Mouse (Mus musculus) liver, embryonic 15.5 days (tissue): ENCODE measurements around the gene Foxo1. TPM values are rescaled to one million over a fixed set of nuclear protein-coding genes. Genes with fewer than 3 reads are reported as not detected.

Source experiments
- ATAC-seq: fragments of 200-750 bp; cut with Nextera tagmentation; 2 replicates; pipeline ENCODE4 v1.8.0; 2017; ENCODE audit warnings: moderate number of reproducible peaks, mild to moderate bottlenecking, moderate library complexity; ENCODE audit not compliant: insufficient read depth
- H3K27ac ChIP-seq: fragments of 300-500 bp; sonication (generic); replicated peaks from 2 replicates; pipeline ENCODE4 v1.5.1; 2015; ENCODE audit warnings: mild to moderate bottlenecking, inconsistent platforms
- H3K27me3 ChIP-seq: fragments of 300-500 bp; sonication (generic); 2 replicates; pipeline ENCODE4 v1.6.1; 2015; ENCODE audit warnings: mild to moderate bottlenecking, inconsistent platforms
- H3K36me3 ChIP-seq: fragments of 300-500 bp; sonication (generic); replicated peaks from 2 replicates; pipeline ENCODE4 v1.6.1; 2015; ENCODE audit warnings: moderate library complexity, mild to moderate bottlenecking, inconsistent platforms
- H3K4me1 ChIP-seq: fragments of 300-500 bp; sonication (generic); replicated peaks from 2 replicates; pipeline ENCODE4 v1.6.1; 2015; ENCODE audit warnings: inconsistent platforms
- H3K4me2 ChIP-seq: fragments of 300-500 bp; sonication (generic); 2 replicates; pipeline ENCODE4 v1.6.1; 2015; ENCODE audit warnings: moderate library complexity, mild to moderate bottlenecking, inconsistent platforms
- H3K4me3 ChIP-seq: fragments of 300-500 bp; sonication (generic); replicated peaks from 2 replicates; pipeline ENCODE4 v1.5.1; 2015; ENCODE audit warnings: mild to moderate bottlenecking, inconsistent platforms
- H3K9ac ChIP-seq: fragments of 300-500 bp; sonication (generic); 2 replicates; pipeline ENCODE4 v1.6.1; 2015; ENCODE audit warnings: moderate library complexity, mild to moderate bottlenecking, inconsistent platforms
- H3K9me3 ChIP-seq: fragments of 300-500 bp; sonication (generic); replicated peaks from 2 replicates; pipeline ENCODE4 v1.6.1; 2016; ENCODE audit warnings: inconsistent platforms
- WGBS: fragments of 180-500 bp; shearing (Covaris S2); methylation state at CpG from one replicate; pipeline ENCODE4 v1.1.7; 2015; ENCODE audit warnings: mixed read lengths; ENCODE audit not compliant: insufficient replicate concordance; 5-methylcytosine and 5-hydroxymethylcytosine counted together
- polyA plus RNA-seq: library from polyadenylated mRNA; unstranded; fragments of >200 nt; fragmentation: Nextera tagmentation; extraction: Ambion mirVana; gene quantifications from 2 replicates; pipeline ENCODE4 v1.2.1, GENCODE M21; 2015

The Foxo1 gene
- polyA plus RNA-seq, 1 experiment from 2014 or later: 1.7 TPM

DNA sequence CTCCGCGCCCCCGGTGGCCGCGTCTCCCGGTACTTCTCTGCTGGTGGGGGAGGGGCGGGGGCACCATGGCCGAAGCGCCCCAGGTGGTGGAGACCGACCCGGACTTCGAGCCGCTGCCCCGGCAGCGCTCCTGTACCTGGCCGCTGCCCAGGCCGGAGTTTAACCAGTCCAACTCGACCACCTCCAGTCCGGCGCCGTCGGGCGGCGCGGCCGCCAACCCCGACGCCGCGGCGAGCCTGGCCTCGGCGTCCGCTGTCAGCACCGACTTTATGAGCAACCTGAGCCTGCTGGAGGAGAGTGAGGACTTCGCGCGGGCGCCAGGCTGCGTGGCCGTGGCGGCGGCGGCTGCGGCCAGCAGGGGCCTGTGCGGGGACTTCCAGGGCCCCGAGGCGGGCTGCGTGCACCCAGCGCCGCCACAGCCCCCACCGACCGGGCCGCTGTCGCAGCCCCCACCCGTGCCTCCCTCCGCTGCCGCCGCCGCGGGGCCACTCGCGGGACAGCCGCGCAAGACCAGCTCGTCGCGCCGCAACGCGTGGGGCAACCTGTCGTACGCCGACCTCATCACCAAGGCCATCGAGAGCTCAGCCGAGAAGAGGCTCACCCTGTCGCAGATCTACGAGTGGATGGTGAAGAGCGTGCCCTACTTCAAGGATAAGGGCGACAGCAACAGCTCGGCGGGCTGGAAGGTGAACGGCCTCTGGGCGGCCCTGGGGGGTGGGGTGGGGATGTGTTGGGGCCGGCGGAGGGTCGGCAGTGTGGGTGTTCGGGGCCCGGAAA is 789 bp downstream of the Foxo1 start:
- H3K4me1 ChIP-seq: peaks cover 34% of the 10 kb centered on the region
- H3K36me3 ChIP-seq: no peaks in the 10 kb centered on the region
- H3K4me3 ChIP-seq: peak overlapping the region; percentile 73
- peak overlapping the region; percentile 67 for H3K9ac ChIP-seq
- no peaks in the 10 kb centered on the region for H3K9me3 ChIP-seq
- peak; percentile 17; the same call in 1 of the 2 replicates for ATAC-seq
- peaks cover 77% of the 10 kb centered on the region for H3K27me3 ChIP-seq
- WGBS: under 1% methylated on average over 87 of the region's 89 CpGs
- peak overlapping the region; percentile 97 for H3K4me2 ChIP-seq
- H3K27ac ChIP-seq: peak overlapping the region; percentile 80

DNA sequence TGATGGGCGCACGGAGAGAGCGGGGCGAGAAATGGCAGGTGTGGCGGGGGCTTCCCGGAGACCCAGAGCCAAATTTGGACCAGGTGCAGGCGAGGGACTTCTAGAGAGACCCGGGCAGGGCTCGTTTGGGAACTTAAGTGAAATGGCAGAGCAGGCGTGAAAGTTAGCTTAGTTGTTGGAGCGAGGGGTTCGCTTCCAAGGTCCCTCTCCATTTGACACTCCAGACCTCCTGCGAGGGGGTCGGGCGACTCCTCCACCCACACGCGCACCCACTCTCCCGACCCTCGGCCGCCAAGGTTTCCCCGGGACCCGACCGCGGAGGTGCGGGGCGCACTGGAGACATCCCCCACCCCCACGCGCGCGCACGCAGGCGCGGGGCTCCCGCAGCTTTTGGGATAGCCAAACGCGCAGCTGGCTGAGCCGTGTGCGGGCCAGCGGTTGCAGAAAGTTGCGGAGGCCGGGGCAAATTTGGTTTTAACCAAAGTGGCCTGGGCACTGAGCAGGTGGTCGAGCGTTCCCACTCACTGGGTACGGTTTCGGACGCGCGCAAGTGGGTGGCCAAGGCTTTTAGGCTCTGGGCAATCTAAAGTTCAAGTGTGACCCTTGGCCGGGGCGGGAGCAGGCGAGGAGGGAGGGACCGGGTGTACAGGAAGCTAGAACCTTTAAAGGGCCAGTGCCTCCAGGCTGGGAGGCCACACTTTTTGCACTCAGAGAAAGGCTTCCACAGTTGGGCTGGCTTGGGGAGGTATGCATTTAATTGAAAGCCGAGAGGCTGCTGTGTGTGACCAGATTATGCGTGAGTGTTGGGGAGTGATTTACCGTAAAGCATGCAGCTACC is 1.6 kb downstream of the Foxo1 start:
- Histone ChIP-seq H3K9ac (peak overlapping the region; percentile 67), H3K4me2 (peak overlapping the region; percentile 97), H3K27ac (peak overlapping the region; percentile 30), H3K36me3 (no peaks in the 10 kb centered on the region), H3K9me3 (no peaks in the 10 kb centered on the region), H3K4me3 (peak overlapping the region; percentile 73), H3K4me1 (peaks cover 38% of the 10 kb centered on the region), H3K27me3 (peaks cover 76% of the 10 kb centered on the region)
- ATAC-seq: peak; percentile 43; the same call in 1 of the 2 replicates
- WGBS: under 1% methylated on average over 55 of the region's 55 CpGs

DNA sequence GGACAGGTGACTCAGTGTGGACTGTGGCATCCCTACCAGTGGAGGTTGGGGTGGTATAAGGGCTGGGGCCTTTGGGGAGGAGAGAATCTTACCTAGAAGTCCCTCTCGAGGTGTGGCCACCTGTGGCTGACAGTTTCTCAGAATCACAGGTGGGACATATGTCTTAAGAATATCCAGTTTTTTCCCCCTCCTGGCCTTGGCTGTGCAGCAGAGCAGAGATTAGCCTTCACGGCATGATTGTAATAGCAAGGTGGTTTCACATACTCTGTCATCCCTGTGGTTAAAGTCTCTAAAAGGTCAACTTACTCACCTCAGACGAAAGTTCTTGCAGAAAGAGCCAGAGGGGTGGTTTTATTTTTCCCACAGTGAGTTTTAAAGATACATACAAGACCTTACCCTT is 2.4 kb downstream of the Foxo1 start:
- peak overlapping the region; percentile 97 for H3K4me2 ChIP-seq
- peak overlapping the region; percentile 73 for H3K4me3 ChIP-seq
- H3K9me3 ChIP-seq: no peaks in the 10 kb centered on the region
- 27% methylated on average over 3 of the region's 3 CpGs for WGBS
- no peak overlapping the region for H3K27ac ChIP-seq
- peaks cover 38% of the 10 kb centered on the region for H3K4me1 ChIP-seq
- H3K9ac ChIP-seq: no peak overlapping the region
- no peaks in the 10 kb centered on the region for H3K36me3 ChIP-seq
- peaks cover 68% of the 10 kb centered on the region for H3K27me3 ChIP-seq
- ATAC-seq: no peak

DNA sequence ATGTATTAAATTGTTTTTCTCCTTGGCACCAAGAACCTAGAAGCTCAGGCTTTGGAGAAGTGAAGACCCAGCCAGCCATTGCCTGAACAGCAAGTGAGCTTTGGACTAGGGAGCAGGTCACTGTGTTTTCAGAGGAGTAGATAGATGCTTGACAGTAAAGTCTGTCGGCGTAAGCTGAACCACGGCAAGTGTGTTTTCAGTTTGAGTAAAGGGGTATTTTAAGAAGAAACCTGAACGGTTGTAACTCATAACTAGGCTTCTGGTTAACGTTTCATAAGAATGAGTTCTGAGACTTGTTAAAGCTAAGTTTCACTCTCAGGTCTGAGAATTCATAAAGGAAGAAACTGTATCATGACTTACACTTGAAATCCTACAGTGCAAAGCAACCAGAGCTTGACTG is 3.2 kb downstream of the Foxo1 start:
- Histone ChIP-seq H3K9ac (no peak overlapping the region), H3K9me3 (no peaks in the 10 kb centered on the region), H3K4me1 (peaks cover 36% of the 10 kb centered on the region), H3K4me3 (no peak overlapping the region), H3K36me3 (no peaks in the 10 kb centered on the region), H3K4me2 (peak overlapping the region; percentile 8), H3K27me3 (peaks cover 60% of the 10 kb centered on the region), H3K27ac (no peak overlapping the region)
- ATAC-seq: no peak
- 61% methylated on average over 5 of the region's 5 CpGs for WGBS

DNA sequence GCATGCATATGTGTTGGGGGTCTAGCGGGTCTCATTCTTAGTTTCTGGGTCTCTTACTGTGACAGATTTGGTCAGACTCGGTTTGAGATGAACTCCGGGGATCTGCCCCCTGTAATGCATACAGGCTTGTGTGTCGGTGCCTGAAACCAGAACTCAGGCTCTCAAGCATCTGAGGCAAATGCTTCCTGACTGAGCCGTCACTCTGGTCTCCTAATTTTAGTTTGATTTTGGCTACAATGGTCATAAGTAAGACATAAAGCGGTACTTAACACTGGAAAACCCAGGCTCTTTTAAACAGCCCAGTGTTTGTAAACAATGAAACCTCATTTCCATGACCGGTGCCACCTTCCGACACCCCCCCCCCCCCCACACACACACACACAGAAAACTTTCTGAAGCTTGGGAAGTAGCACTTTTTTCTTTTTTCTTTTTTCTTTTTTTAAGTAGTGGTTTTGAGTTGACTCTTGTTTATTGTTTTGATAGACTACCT is 4.3 kb downstream of the Foxo1 start:
- Histone ChIP-seq H3K27me3 (peaks cover 49% of the 10 kb centered on the region), H3K9me3 (no peaks in the 10 kb centered on the region), H3K4me3 (no peak overlapping the region), H3K9ac (no peak overlapping the region), H3K27ac (no peak overlapping the region), H3K36me3 (no peaks in the 10 kb centered on the region), H3K4me2 (no peak overlapping the region), H3K4me1 (peaks cover 26% of the 10 kb centered on the region)
- no peak for ATAC-seq
- 66% methylated on average over 8 of the region's 8 CpGs for WGBS

DNA sequence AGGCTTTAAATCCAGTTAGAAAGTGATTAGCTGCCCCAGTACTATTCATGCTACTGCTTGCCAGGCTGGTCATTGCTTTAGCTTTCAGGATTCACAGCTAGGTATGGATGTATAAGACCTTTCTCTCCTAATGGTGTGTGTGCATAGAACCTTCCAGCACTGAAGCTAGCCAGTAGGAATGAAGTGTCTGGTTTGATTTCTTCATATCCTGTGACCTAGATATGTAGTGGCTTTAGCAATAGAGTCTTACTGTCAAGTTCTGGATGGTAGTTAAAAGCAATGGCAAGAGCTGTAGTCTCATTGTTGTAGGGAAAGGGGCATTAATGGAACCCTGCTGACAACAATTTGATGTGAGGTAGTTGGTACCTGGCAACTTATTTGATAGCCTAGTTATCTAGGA is 6.3 kb downstream of the Foxo1 start:
- ATAC-seq: no peak
- H3K4me3 ChIP-seq: no peak overlapping the region
- H3K9ac ChIP-seq: no peak overlapping the region
- H3K4me1 ChIP-seq: 0 out of 2 replicates have a peak, but pooled peaks cover 10% of the 10 kb centered on the region
- no peaks in the 10 kb centered on the region for H3K9me3 ChIP-seq
- no peak overlapping the region for H3K27ac ChIP-seq
- H3K4me2 ChIP-seq: no peak overlapping the region
- H3K36me3 ChIP-seq: no peaks in the 10 kb centered on the region
- H3K27me3 ChIP-seq: peaks cover 29% of the 10 kb centered on the region

DNA sequence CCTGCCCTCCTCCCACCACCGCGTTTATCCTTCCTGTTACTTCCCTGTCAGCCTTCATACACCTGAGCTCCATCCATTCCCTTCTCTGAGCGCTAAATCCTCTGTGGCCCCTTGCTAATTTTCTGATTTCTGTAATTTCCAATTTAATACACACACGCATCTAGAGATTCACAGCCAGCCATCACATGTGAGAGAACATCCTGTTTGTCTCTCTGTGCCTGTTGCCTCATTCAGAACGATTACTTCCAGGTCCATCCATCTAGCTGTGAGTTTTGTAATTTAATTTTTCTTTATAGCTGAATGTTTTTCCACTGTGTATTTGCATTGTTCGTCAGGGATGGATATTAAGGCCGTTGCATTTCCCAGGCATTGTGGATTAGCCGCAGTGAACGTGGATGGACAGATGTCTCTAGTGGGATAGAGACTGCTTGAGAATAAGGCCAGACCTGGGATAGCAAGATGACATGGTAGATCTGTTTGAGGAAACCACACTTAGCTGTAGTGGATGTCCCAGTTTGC is 7.0 kb downstream of the Foxo1 start:
- Histone ChIP-seq H3K36me3 (no peaks in the 10 kb centered on the region), H3K27ac (no peak overlapping the region), H3K27me3 (peaks cover 23% of the 10 kb centered on the region), H3K9ac (no peak overlapping the region), H3K9me3 (no peaks in the 10 kb centered on the region), H3K4me3 (no peak overlapping the region), H3K4me1 (0 out of 2 replicates have a peak, but pooled peaks cover 6% of the 10 kb centered on the region), H3K4me2 (no peak overlapping the region)
- WGBS: 69% methylated on average over 9 of the region's 9 CpGs
- ATAC-seq: no peak

DNA sequence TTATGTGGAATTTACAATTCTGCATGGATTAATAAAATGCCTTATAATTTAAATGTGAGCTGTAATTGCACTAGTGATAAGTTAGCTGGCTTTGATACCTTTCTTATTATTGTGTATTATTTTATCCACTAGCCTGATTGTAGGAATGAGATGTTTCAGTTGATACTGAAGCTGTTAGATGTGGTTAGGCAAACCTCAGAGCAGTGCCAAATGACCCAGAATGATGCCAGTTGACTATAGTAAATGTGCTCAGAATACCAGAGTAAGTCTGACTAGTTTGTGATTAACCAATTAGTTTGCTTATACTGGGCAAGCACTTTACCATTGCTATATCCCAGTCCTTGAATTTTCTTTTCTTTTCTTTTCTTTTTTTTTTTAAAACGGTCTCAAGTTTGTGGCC is 12.5 kb downstream of the Foxo1 start:
- Histone ChIP-seq H3K27me3 (no peaks in the 10 kb centered on the region), H3K9ac (no peak overlapping the region), H3K4me2 (no peak overlapping the region), H3K27ac (no peak overlapping the region), H3K36me3 (no peaks in the 10 kb centered on the region), H3K4me1 (no peaks in the 10 kb centered on the region), H3K4me3 (no peak overlapping the region), H3K9me3 (no peaks in the 10 kb centered on the region)
- 48% methylated on average over 1 of the region's 1 CpGs for WGBS
- ATAC-seq: no peak

DNA sequence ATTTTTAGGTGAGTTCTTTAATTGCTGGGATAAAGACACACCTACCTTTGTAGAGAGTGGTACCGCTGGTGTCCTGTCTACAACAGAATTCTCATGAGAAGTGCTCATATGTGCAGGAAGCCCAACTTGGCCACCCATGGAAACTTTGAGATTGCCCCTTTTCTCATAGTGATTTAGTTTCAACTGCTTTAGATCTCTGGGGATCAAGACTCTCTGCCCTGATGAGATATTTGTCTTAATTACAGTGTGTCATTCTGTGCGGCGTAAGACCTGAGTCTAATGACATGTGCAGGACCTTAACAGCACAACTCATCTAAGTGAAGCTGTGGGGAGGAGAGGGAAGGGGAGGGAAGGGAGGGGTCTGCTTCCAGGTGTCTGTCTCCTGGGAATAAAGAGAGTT is 13.7 kb downstream of the Foxo1 start:
- Histone ChIP-seq H3K36me3 (no peaks in the 10 kb centered on the region), H3K9me3 (no peaks in the 10 kb centered on the region), H3K4me2 (no peak overlapping the region), H3K9ac (no peak overlapping the region), H3K4me3 (no peak overlapping the region), H3K27ac (no peak overlapping the region), H3K4me1 (no peaks in the 10 kb centered on the region), H3K27me3 (no peaks in the 10 kb centered on the region)
- ATAC-seq: no peak
- WGBS: 74% methylated on average over 3 of the region's 3 CpGs

DNA sequence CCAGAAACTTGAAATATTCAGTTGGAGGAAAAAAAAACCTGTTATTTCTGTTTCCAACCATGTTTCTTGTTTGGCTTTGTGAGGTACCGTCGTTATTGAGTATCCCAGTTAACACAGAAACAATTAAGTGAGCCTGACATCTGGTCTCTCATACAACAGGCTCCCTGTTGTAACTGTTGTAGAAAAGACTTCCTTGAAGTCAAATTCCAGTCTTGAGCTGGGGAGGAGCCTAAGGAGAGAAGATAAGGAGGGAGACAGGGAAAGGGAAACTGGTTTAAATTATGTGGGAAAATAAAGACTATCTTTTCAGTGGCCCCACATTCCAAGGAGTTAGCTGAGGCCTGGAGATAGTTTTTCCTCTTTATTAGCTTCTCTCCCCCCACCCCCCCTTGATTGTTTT is 14.2 kb downstream of the Foxo1 start:
- Histone ChIP-seq H3K27me3 (no peaks in the 10 kb centered on the region), H3K9me3 (no peaks in the 10 kb centered on the region), H3K4me3 (no peak overlapping the region), H3K4me2 (no peak overlapping the region), H3K36me3 (no peaks in the 10 kb centered on the region), H3K9ac (no peak overlapping the region), H3K4me1 (no peaks in the 10 kb centered on the region), H3K27ac (no peak overlapping the region)
- no peak for ATAC-seq
- 49% methylated on average over 2 of the region's 2 CpGs for WGBS

DNA sequence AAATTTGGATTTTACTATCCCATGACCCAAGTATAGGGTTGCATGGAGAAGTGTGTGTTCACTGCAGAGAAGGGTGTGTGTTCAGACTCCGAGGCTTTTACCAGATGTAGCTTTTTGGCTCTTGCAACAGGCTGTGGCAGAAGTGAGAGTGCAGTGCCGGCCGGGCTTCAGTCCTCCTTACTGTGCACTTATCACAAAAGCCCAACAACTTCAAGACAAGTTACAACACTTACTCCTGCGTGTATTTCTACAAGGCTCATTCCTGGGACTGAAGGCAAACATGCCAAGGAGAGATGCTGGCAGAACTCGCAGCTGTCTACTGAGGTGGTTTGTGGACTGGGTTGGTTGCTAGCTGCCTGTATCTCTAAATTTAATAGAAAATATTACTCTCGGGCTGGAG is 15.4 kb downstream of the Foxo1 start:
- Histone ChIP-seq H3K4me1 (no peaks in the 10 kb centered on the region), H3K4me2 (no peak overlapping the region), H3K9ac (no peak overlapping the region), H3K9me3 (no peaks in the 10 kb centered on the region), H3K4me3 (no peak overlapping the region), H3K27me3 (no peaks in the 10 kb centered on the region), H3K36me3 (no peaks in the 10 kb centered on the region), H3K27ac (no peak overlapping the region)
- 61% methylated on average over 6 of the region's 6 CpGs for WGBS
- no peak for ATAC-seq
